Mouse (Mus musculus) forebrain, embryonic 13.5 days (tissue): Measurements from ENCODE around the gene Actr1a. TPM values are rescaled to one million over a fixed set of nuclear protein-coding genes. Genes with fewer than 3 reads are reported as not detected.

ENCODE experiments used
- ATAC-seq: fragments of 200-750 bp; cut with Nextera tagmentation; 2 replicates; pipeline ENCODE4 v1.8.0; 2017
- H3K27ac ChIP-seq: fragments of 300-500 bp; sonication (generic); 2 replicates; pipeline ENCODE4 v1.5.1; 2015; ENCODE audit warnings: inconsistent platforms, mild to moderate bottlenecking, moderate library complexity
- H3K27me3 ChIP-seq: fragments of 300-500 bp; sonication (generic); 2 replicates; pipeline ENCODE4 v1.6.1; 2015; ENCODE audit warnings: mild to moderate bottlenecking, inconsistent platforms
- H3K36me3 ChIP-seq: fragments of 300-500 bp; sonication (generic); 2 replicates; pipeline ENCODE4 v1.6.1; 2015; ENCODE audit warnings: mild to moderate bottlenecking, inconsistent platforms; ENCODE audit not compliant: poor library complexity, severe bottlenecking
- H3K4me1 ChIP-seq: fragments of 300-500 bp; sonication (generic); 2 replicates; pipeline ENCODE4 v1.6.1; 2015; ENCODE audit warnings: inconsistent platforms
- H3K4me2 ChIP-seq: fragments of 300-500 bp; sonication (generic); 2 replicates; pipeline ENCODE4 v1.6.1; 2015; ENCODE audit warnings: inconsistent platforms, mild to moderate bottlenecking, moderate library complexity
- H3K4me3 ChIP-seq: fragments of 300-500 bp; sonication (generic); 2 replicates; pipeline ENCODE4 v1.5.1; 2015; ENCODE audit warnings: mild to moderate bottlenecking, inconsistent platforms
- H3K9ac ChIP-seq: fragments of 300-500 bp; sonication (generic); 2 replicates; pipeline ENCODE4 v1.6.1; 2015; ENCODE audit warnings: mild to moderate bottlenecking, inconsistent platforms
- H3K9me3 ChIP-seq: fragments of 300-500 bp; sonication (generic); replicated peaks from 2 replicates; pipeline ENCODE4 v1.6.1; 2016; ENCODE audit warnings: inconsistent platforms
- WGBS: fragments of 180-500 bp; shearing (Covaris S2); methylation state at CpG from one replicate; pipeline ENCODE4 v1.1.7; 2015; 5-methylcytosine and 5-hydroxymethylcytosine counted together
- polyA plus RNA-seq: library from polyadenylated mRNA; unstranded; fragments of >200 nt; fragmentation: Nextera tagmentation; extraction: Ambion mirVana; gene quantifications from 2 replicates; pipeline ENCODE4 v1.2.1, GENCODE M21; 2015

Actr1a gene
- polyA plus RNA-seq, 1 experiment from 2014 or later, result 285 TPM

DNA sequence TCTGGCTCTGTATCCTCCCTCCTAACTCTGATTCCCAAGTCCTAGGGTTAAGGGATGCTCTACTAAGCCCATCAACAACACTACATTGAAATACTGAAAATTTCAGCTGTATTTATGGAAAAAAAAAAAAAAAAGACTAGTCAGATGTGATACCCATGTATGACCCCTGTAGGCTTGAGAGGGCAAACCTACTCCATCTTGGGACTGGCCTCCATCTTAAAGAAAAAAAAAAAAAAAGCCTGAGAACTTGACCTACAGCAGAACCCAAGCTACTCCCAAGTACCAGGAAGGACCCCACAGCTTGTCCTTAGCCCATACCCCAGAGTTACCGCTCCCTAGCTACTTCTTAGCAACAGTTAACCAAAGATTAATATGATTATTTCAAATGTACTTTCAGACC lies 48.4 kb downstream of the Actr1a start:
- Histone ChIP-seq H3K36me3 (no peaks in the 10 kb centered on the region), H3K27me3 (peaks cover 43% of the 10 kb centered on the region), H3K9me3 (no peaks in the 10 kb centered on the region), H3K4me1 (peaks cover 25% of the 10 kb centered on the region), H3K9ac (no peak overlapping the region), H3K27ac (no peak overlapping the region), H3K4me3 (no peak overlapping the region), H3K4me2 (no peak overlapping the region)
- ATAC-seq, result no peak
- WGBS, result 97% methylated on average over 1 of the region's 1 CpGs

DNA sequence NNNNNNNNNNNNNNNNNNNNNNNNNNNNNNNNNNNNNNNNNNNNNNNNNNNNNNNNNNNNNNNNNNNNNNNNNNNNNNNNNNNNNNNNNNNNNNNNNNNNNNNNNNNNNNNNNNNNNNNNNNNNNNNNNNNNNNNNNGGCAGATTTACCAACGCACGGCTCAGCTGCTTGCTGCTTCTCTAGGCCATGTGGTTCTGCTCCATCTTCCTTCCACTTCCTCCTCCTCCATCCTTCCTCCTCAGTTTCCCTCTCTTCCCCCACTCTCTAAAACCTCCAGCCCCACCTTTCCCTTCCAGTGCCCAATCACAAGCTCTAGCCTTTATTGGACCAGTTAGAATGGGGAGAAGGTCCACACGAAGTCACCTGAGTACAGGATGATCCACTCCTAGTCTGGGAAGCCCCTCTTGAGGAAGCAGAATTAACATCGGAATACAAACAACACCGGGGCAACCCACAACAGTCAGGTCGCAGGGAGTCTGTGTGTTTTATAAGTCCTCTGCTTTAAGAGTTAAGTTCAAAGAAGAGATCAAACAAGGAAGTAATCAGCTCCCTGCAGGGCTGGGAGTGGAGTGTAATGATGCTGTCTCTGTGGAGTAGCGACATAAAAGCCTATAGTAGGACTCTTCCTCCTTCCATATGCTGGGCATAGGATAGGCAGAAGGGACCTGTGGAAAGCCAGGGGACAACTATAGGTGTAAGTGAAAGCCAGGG lies 50.7 kb downstream of the Actr1a start:
- Histone ChIP-seq H3K9me3 (no peaks in the 10 kb centered on the region), H3K36me3 (no peaks in the 10 kb centered on the region), H3K27me3 (peaks cover 24% of the 10 kb centered on the region), H3K4me3 (no peak overlapping the region), H3K9ac (no peak overlapping the region), H3K4me2 (no peak overlapping the region), H3K4me1 (peaks cover 19% of the 10 kb centered on the region), H3K27ac (no peak overlapping the region)
- 25% methylated on average over 7 of the region's 7 CpGs for WGBS
- no peak for ATAC-seq

DNA sequence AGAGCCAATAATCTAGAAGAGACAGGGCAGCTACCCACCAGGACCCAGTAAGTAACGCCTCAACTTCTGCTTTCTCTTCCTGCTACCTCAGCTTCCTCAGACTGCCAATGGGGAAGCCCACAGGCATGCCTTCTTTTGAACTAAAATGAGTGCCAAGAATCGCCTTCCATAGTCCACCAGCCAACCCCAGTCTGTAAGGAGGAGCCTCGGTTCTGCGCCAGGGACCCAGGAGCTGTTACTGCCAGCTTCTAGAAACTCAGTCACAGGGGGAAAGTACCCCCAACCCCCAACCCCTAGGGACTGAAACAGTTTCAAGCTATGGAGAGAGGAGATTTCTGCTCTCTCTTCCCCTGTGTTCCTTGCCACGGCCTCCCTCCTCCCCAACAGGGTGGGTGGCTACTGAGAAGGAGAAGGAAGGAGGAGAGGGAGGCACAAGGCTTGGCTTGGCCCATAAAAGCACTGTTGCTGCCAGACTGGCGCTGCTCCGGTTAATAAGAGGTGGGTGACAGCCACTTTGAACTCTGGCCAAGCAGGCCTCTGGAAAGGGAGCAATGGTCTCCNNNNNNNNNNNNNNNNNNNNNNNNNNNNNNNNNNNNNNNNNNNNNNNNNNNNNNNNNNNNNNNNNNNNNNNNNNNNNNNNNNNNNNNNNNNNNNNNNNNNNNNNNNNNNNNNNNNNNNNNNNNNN lies 56.1 kb downstream of the Actr1a start:
- H3K27me3 ChIP-seq, result peaks cover 7% of the 10 kb centered on the region; the same call in 1 of the 2 replicates
- WGBS, result 65% methylated on average over 7 of the region's 7 CpGs
- peak overlapping the region; percentile 81 for H3K4me2 ChIP-seq
- no peaks in the 10 kb centered on the region for H3K36me3 ChIP-seq
- H3K9me3 ChIP-seq, result no peaks in the 10 kb centered on the region
- no peak overlapping the region for H3K4me3 ChIP-seq
- peaks cover 22% of the 10 kb centered on the region for H3K4me1 ChIP-seq
- H3K9ac ChIP-seq, result 0 out of 2 replicates have a peak overlapping the region, but pooled peaks have one; percentile 0
- peak; percentile 30 for ATAC-seq
- peak overlapping the region; percentile 41 for H3K27ac ChIP-seq

DNA sequence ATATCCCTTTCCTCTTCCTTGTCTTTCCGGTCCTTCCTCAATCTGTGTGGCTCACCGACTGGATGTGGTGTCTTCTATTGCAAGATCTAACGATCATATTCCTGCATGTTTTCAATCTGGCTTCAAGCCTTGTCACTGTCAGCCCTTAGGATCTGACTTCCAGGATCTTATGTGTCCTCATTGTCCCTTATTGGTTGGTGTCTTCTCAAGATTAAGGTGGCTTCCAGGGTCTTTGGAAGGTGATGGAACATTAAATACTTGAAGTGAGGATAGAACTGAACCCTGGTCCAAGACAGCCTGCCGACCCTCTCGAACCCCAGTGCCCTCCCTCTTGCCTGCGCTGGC lies 56.6 kb downstream of the Actr1a start:
- Histone ChIP-seq H3K4me3 (peak overlapping the region; percentile 70), H3K27ac (peak overlapping the region; percentile 41), H3K36me3 (no peaks in the 10 kb centered on the region), H3K4me2 (peak overlapping the region; percentile 81), H3K4me1 (peaks cover 22% of the 10 kb centered on the region), H3K9ac (peak overlapping the region; percentile 50; the same call in 1 of the 2 replicates), H3K9me3 (no peaks in the 10 kb centered on the region), H3K27me3 (peaks cover 5% of the 10 kb centered on the region; the same call in 1 of the 2 replicates)
- ATAC-seq, result no peak; the same call in 1 of the 2 replicates
- 54% methylated on average over 6 of the region's 6 CpGs for whole genome bisulfite sequencing

DNA sequence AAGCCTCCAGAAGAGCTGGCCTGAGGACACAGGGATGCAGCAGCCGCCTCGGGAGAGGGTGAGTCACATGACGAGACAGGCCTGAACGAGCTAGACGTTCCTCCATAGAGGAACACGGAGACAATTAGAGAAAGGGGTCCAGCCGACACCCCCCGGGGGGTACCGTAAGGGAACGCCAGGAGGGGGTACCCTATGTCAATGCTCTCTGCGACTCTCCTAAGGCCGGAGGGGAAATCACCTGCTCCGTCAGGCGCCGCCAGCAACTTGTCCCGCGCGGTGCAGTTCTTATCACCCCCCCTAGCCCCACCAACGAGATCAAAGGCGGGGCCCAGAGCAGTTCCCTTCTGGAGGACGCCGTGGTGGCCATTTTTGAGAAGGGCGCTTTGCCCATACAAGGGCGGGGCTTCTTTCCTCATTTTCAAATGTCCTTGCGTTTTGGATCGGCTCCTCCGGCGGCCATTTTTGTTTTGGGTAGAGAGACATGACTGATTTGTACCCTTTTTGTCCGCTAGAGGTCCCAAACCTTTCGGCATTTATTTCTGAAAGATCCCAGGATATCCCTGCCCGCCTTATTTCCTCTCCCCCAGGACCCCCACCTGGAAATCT lies 57.1 kb downstream of the Actr1a start, which contains the start of gene Cuedc2:
Gene Cuedc2 (minus strand): TSS at position 372 of the 606 bp plus-strand sequence.
- peak within 1 kb of the TSS; percentile 81 for H3K9ac ChIP-seq
- peak; percentile 92 for ATAC-seq
- H3K4me1 ChIP-seq, result peaks cover 22% of the 10 kb centered on the region
- 0 out of 2 replicates have a peak, but pooled peaks cover under 1% of the 10 kb centered on the region for H3K27me3 ChIP-seq
- H3K4me2 ChIP-seq, result peak within 1 kb of the TSS; percentile 81
- peak within 1 kb of the TSS; percentile 42 for H3K27ac ChIP-seq
- peak within 1 kb of the TSS; percentile 70 for H3K4me3 ChIP-seq
- no peaks in the 10 kb centered on the region for H3K36me3 ChIP-seq
- under 1% methylated on average over 31 of the region's 31 CpGs for WGBS
- no peaks in the 10 kb centered on the region for H3K9me3 ChIP-seq

DNA sequence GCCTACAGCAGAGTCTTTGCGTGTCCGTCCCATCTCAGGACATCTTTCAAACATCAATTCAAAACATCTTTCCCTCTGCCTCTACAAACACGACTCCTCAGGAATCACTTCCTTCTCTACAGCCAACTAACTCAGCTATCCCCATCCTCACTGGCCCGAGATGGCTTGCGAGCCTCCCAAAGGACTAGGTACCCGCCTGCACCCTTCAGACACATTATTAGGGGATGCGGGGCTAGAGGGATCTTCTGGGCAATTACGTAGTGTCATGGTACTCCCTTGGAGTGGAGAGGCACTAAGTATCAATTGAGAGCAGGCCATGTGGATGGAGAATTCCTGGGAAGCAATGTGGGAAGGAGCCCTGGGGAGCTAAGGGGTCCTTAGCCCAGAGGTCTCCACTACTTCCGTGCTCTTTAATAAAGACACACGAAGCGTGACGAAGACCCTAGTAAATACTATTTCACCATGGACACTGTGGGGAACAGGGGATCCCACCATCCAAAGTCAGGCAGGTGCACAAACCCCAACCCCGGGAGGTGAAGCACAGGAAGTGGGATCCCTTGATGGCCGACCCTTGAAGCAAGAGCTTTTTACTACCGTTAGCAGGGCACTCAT lies 57.7 kb downstream of the Actr1a start:
- Histone ChIP-seq H3K4me1 (peaks cover 25% of the 10 kb centered on the region), H3K27me3 (no peaks in the 10 kb centered on the region), H3K4me2 (peak overlapping the region; percentile 81), H3K27ac (peak overlapping the region; percentile 42; the same call in 1 of the 2 replicates), H3K9ac (peak overlapping the region; percentile 81), H3K9me3 (no peaks in the 10 kb centered on the region), H3K4me3 (peak overlapping the region; percentile 70), H3K36me3 (0 out of 2 replicates have a peak, but pooled peaks cover under 1% of the 10 kb centered on the region)
- 27% methylated on average over 15 of the region's 15 CpGs for WGBS
- ATAC-seq, result no peak

DNA sequence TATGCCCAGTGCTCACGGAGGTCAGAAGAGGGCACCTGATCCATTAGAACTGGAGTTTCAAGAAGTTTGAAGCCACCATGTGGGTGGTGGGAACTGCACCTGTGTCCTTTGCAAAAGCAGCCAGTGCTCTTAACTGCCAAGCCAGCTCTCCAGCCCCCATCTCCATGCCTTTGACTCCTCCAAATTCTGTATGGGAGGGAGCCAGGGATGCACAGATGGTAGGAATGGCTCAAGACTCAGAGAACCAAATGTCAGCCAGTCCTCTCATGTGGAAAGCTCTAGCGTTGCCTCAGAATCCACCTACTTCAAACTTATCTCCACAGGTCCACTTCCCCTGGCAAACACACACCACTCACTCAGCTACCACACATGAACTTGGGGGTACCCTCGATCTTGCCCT lies 61.6 kb downstream of the Actr1a start:
- 97% methylated on average over 3 of the region's 3 CpGs for WGBS
- no peak overlapping the region for H3K9ac ChIP-seq
- H3K36me3 ChIP-seq, result peaks cover 30% of the 10 kb centered on the region
- H3K4me3 ChIP-seq, result no peak overlapping the region
- no peaks in the 10 kb centered on the region for H3K27me3 ChIP-seq
- H3K4me2 ChIP-seq, result no peak overlapping the region
- H3K4me1 ChIP-seq, result peaks cover 34% of the 10 kb centered on the region
- ATAC-seq, result no peak
- no peaks in the 10 kb centered on the region for H3K9me3 ChIP-seq
- no peak overlapping the region for H3K27ac ChIP-seq

DNA sequence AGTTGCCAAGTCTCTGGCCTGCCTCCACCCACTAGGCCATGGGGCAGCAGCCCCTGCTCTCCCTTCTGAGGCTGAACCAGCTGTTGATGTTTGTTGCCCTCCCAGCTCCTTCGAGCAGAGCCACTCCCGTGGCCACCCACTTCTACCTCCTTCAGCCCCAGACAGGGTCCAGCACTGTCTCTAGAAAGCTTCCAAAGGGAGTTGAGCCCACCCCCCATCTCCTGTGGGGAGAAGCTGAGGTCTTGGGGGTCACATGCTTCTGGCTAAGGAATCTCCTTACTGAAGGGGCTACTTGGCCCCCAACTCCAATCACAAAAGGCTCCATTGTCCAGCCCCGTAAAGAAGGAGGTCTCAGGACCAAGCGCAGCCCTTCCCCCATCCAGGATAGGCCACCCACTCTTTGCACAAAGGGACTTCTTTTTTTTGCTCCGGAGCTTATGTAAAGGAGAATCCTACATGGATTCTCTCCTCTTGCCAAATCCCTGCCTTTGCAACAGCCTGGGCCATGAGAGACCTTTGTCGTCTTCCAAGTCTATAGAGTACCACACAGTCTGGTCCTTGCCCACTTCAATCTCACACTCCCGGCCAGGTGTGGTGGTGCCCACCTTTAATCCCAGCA lies 62.7 kb downstream of the Actr1a start:
- Histone ChIP-seq H3K9me3 (no peaks in the 10 kb centered on the region), H3K4me2 (no peak overlapping the region), H3K27me3 (no peaks in the 10 kb centered on the region), H3K4me1 (peaks cover 37% of the 10 kb centered on the region), H3K27ac (no peak overlapping the region), H3K36me3 (peaks cover 30% of the 10 kb centered on the region), H3K9ac (peak overlapping the region; percentile 30; the same call in 1 of the 2 replicates), H3K4me3 (no peak overlapping the region)
- ATAC-seq, result no peak
- 30% methylated on average over 7 of the region's 7 CpGs for WGBS

DNA sequence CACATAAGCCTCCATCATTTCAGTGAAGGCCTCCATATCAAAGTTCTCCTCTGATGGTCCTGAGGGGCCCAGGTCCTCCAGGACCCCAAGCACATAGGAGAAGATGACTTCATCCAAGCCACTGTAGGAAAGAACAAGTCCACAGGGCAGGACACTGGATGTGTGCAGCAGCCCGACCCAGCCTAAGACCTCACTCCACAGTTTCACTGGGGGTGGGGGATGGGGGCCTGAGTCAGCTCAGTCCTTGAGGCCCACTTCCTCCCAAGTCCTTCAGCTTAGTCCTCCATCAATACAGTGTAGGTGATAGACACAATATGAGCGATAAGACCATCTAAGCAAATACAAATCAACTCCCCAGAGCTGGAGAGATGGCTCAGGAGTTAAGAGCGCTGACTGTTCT lies 63.6 kb downstream of the Actr1a start:
- Histone ChIP-seq H3K4me3 (no peak overlapping the region), H3K4me2 (no peak overlapping the region), H3K27me3 (no peaks in the 10 kb centered on the region), H3K4me1 (peaks cover 37% of the 10 kb centered on the region), H3K27ac (no peak overlapping the region), H3K36me3 (peaks cover 30% of the 10 kb centered on the region), H3K9me3 (no peaks in the 10 kb centered on the region), H3K9ac (no peak overlapping the region)
- ATAC-seq, result no peak
- 91% methylated on average over 3 of the region's 3 CpGs for WGBS

DNA sequence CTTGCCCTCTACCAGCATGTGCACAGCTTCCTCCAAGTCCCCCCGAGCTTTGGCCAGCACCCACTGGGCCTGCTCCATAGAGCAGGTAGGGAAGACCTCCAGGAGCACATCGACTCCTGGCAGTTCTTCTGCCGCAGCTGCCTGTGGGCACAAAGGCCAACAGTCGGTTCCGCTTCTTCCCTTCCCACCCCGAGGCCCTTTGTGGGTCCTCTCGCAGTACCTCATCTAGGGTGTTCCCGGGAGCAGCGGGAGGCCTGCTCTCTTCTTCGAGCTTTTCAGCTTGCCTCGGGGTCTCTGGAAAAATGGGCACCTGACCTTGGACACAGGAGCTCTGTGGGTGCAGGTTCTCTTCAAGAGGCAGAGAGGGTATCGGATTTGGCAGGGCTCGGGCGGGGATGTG lies 64.2 kb downstream of the Actr1a start:
- H3K4me1 ChIP-seq, result peaks cover 41% of the 10 kb centered on the region
- ATAC-seq, result no peak
- no peak overlapping the region for H3K4me3 ChIP-seq
- no peaks in the 10 kb centered on the region for H3K9me3 ChIP-seq
- 91% methylated on average over 14 of the region's 14 CpGs for WGBS
- H3K4me2 ChIP-seq, result no peak overlapping the region
- H3K36me3 ChIP-seq, result peaks cover 30% of the 10 kb centered on the region
- H3K27ac ChIP-seq, result no peak overlapping the region
- H3K9ac ChIP-seq, result no peak overlapping the region
- 0 out of 2 replicates have a peak, but pooled peaks cover 2% of the 10 kb centered on the region for H3K27me3 ChIP-seq

DNA sequence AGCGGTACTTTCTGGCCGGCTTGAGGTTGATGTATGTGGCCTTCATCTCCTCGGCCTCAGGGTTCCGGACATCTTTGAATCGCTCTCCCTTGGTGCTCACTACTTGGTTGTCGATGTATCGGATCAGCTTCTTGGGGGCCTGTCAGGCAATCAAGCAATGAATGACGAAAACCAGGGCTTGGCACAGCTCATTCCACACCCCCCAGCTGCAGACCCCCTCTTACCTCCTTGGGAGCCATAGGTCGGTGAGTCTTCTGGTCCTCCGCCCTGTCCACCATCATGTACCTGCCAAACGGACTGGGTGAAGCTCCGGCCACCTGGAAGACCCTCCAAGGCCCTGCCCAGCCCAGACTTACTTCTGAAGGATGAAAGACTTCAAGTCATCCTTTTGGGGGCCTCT lies 64.9 kb downstream of the Actr1a start:
- Histone ChIP-seq H3K36me3 (peaks cover 30% of the 10 kb centered on the region), H3K4me3 (no peak overlapping the region), H3K27me3 (peaks cover 8% of the 10 kb centered on the region), H3K4me2 (no peak overlapping the region), H3K4me1 (peaks cover 45% of the 10 kb centered on the region), H3K9me3 (no peaks in the 10 kb centered on the region), H3K9ac (no peak overlapping the region), H3K27ac (no peak overlapping the region)
- 92% methylated on average over 12 of the region's 12 CpGs for WGBS
- ATAC-seq, result no peak
